Mouse (Mus musculus) ovary, adult 2 months (tissue): ENCODE results near the gene Bzw2. TPM values are rescaled to one million over a fixed set of nuclear protein-coding genes. Genes with fewer than 3 reads are reported as not detected.

Source experiments
- polyA plus RNA-seq: library from polyadenylated mRNA; depleted of rRNA; stranded (reverse); fragments of >200 nt; gene quantifications from 2 replicates; pipeline ENCODE4 v1.2.3, GENCODE M21; 2012; rRNA removed

Bzw2 gene
- polyA plus RNA-seq: 11.1 and 11.4 TPM in 2 replicates

DNA sequence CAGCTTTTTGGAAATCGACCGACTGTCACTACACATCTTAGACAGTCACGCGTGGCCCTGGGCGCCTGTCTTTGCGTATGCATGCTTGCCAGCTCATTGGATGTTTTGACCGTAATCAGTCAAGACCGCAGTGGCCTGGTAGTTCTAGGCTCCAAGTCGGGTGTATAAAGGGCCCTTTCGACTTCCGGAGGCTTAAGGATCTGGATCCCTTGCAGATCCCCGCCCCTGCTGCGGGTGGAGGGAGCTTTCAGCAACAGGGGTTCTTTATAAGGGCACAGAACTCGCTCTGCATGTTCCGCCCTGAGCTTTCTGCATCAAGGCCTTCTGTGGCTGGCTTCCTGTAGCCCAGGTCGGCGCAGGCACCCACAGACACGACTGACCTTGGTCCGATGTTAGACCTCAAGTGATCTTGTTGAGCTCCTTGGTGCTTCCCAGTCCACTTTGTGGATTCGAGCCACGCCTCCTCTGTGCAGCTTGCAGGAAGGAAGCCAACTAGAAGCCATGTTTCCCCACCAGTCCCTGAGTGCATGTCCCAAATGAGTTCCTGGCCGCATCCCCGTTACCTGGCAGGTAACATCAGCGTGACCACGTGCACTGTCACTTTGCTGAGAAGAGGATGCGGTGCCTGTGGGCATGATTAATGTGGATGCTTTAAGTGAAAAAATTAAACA lies at the start of gene Bzw2:
Bzw2 (minus strand) TSS at position 443 of the 671 bp plus-strand sequence.

DNA sequence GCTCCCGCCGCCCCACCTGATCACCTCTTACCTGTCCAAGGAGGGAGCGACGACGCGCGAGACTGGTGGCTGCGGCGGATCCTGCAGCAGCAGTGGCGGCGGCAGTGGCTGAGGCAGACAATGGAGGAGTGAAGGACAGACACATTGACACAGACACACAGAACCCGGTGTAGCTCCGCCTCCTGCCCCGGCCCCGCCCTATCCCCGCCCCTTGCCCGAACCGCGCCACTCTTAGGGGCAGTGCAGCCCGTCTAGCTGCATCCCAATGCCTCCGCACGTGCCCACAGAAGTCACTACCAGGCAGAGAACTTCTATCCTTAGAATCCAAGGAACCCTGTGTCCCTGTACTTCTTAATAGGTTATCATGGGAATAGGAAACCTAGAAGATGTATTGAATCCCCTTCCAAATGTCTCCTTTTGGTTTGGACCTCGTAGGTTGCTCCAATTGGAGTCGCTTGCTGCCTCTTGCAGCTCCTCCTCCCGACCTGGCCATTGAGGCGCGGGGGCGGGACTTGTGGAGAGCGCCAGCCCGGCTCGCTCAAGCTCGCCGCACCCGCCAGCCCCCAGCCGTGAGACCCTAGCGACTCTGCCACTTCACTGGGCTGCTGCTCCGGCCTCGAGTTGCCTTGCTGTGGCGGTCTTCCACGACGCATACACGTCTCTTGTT lies 1.1 kb downstream of the Bzw2 start, which contains the start of gene Ankmy2:
Ankmy2 (plus strand) TSS at position 478 of the 667 bp plus-strand sequence.

DNA sequence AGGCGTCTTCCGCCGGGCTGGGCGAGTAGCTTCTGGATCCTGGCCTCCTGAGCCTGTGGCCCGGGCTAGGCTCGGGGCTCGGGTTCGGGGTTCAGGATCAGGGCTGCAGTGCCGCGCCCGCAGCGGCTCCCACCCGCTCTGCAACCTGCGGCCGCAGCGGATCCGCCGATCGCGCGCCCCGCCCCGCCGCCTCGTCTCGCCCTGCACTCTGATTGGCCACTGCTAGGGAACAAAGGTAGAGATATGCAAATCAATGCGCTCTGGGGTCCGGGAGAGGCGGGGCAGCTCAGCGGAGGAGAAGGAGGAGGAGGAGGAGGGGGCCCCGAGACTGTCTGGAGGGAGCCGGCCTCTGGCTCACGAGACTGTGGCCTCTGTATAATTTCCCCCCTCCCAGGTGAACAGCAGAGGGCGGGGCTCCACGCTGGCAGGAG lies 115.5 kb downstream of the Bzw2 start, which contains the start of gene Tspan13:
Tspan13 (minus strand) TSS at position 153 of the 431 bp plus-strand sequence.

Other genes starting within 250 kb of the Bzw2 start
- gene Agr3, start 232.5 kb downstream of the Bzw2 start, polyA plus RNA-seq: 0.92 and 1.4 TPM in 2 replicates
- 7.4 and 8.6 TPM in 2 replicates for gene Agr2, start 165.2 kb downstream of the Bzw2 start, polyA plus RNA-seq
- 131 and 395 TPM in 2 replicates for gene Tspan13, start 115.6 kb downstream of the Bzw2 start, polyA plus RNA-seq
- gene Ankmy2, start 966 bp downstream of the Bzw2 start, polyA plus RNA-seq: 7.5 and 9.8 TPM in 2 replicates
- gene Lrrc72, start 95.3 kb upstream of the Bzw2 start, polyA plus RNA-seq: not detected in 2 replicates
- gene Sostdc1, start 156.1 kb upstream of the Bzw2 start, polyA plus RNA-seq: 0.19 and 0.23 TPM in 2 replicates
- gene Ispd, start 223.4 kb upstream of the Bzw2 start, polyA plus RNA-seq: 1.4 and 1.7 TPM in 2 replicates
- gene D630036H23Rik, start 224.1 kb upstream of the Bzw2 start, polyA plus RNA-seq: 1.8 and 3.0 TPM in 2 replicates